Mouse (Mus musculus) heart, embryonic 12.5 days (tissue): ENCODE results near the gene Adamts8. TPM values are rescaled to one million over a fixed set of nuclear protein-coding genes. Genes with fewer than 3 reads are reported as not detected.
A peak's percentile ranks its signal among the peaks of the same experiment; 100 is the strongest.

Experiments
- ATAC-seq: fragments of 200-750 bp; cut with Nextera tagmentation; 2 replicates; pipeline ENCODE4 v1.8.0; 2017; ENCODE audit warnings: moderate TSS enrichment, moderate library complexity; ENCODE audit not compliant: insufficient number of reproducible peaks, low FRiP score
- H3K27ac ChIP-seq: fragments of 300-500 bp; sonication (generic); 2 replicates; pipeline ENCODE4 v1.5.1; 2016; ENCODE audit warnings: mild to moderate bottlenecking, moderate library complexity; ENCODE audit not compliant: poor library complexity, severe bottlenecking
- H3K27me3 ChIP-seq: fragments of 300-500 bp; sonication (generic); replicated peaks from 2 replicates; pipeline ENCODE4 v1.6.1; 2016; ENCODE audit warnings: mild to moderate bottlenecking, moderate library complexity
- H3K36me3 ChIP-seq: fragments of 300-500 bp; sonication (generic); 2 replicates; pipeline ENCODE4 v1.6.1; 2016; ENCODE audit warnings: mild to moderate bottlenecking, moderate library complexity
- H3K4me1 ChIP-seq: fragments of 300-500 bp; sonication (generic); replicated peaks from 2 replicates; pipeline ENCODE4 v1.6.1; 2016; ENCODE audit warnings: mild to moderate bottlenecking
- H3K4me2 ChIP-seq: fragments of 300-500 bp; sonication (generic); 2 replicates; pipeline ENCODE4 v1.6.1; 2016; ENCODE audit warnings: mild to moderate bottlenecking, moderate library complexity
- H3K4me3 ChIP-seq: fragments of 300-500 bp; sonication (generic); 2 replicates; pipeline ENCODE4 v1.5.1; 2016; ENCODE audit warnings: mild to moderate bottlenecking
- H3K9ac ChIP-seq: fragments of 300-500 bp; sonication (generic); 2 replicates; pipeline ENCODE4 v1.6.1; 2016; ENCODE audit warnings: mild to moderate bottlenecking, moderate library complexity
- H3K9me3 ChIP-seq: fragments of 300-500 bp; sonication (generic); replicated peaks from 2 replicates; pipeline ENCODE4 v1.6.1; 2016; ENCODE audit warnings: mild to moderate bottlenecking, moderate library complexity
- WGBS: fragments of 180-500 bp; shearing (Covaris S2); methylation state at CpG from one replicate; pipeline ENCODE4 v1.1.7; 2016; 5-methylcytosine and 5-hydroxymethylcytosine counted together
- polyA plus RNA-seq: library from polyadenylated mRNA; unstranded; fragments of >200 nt; fragmentation: Nextera tagmentation; extraction: Ambion mirVana; gene quantifications from 2 replicates; pipeline ENCODE4 v1.2.1, GENCODE M21; 2016

The Adamts8 gene
- polyA plus RNA-seq, 1 experiment from 2014 or later, result 17.5 TPM

DNA sequence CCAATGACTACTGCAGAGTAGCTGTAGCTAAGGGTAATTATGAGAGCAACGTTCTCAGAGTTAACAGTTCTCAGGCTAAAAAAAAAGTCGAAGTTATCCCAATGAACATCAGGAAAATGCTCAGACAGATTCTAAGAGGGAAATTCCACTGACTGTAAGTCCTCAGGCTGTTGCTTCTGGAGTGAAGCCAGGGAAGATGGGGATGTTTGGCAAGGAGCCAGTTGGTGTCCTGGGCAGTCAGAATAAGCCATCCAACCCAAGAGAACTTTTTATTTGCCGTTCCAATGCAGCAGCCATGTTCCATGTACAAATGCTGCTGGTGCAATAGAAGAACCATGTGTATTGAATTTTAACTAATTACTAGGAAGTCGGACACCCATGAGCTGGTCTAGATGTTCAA, 8.2 kb downstream of the Adamts8 start:
- ATAC-seq, result no peak
- no peak overlapping the region for H3K4me2 ChIP-seq
- no peak overlapping the region for H3K27ac ChIP-seq
- H3K4me1 ChIP-seq, result peaks cover 17% of the 10 kb centered on the region
- peaks cover 29% of the 10 kb centered on the region for H3K27me3 ChIP-seq
- no peaks in the 10 kb centered on the region for H3K9me3 ChIP-seq
- no peak overlapping the region for H3K4me3 ChIP-seq
- 50% methylated on average over 4 of the region's 4 CpGs for WGBS
- no peak overlapping the region for H3K9ac ChIP-seq
- H3K36me3 ChIP-seq, result no peaks in the 10 kb centered on the region

DNA sequence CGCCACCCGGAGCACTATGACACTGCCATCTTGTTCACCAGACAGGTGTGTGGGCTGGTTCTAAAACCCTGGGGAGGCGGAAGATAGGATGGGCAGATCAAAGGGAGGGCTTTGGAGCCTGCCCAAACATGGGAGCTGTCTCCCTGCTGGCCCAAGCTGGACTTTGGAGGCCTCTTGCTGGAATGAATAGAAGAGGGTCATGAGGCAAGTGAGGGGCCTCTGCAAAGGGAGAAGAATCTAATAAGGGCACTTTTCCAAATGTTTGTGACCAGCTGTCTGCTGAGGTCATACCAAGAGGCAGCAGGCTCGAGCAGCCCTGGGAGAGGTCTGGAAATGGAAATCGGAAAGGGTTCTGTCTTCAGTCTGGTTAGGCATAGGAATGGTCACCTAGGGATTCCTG, 9.1 kb downstream of the Adamts8 start:
- H3K27ac ChIP-seq, result no peak overlapping the region
- no peak overlapping the region for H3K4me3 ChIP-seq
- no peak overlapping the region for H3K4me2 ChIP-seq
- ATAC-seq, result no peak
- H3K27me3 ChIP-seq, result peaks cover 26% of the 10 kb centered on the region
- no peaks in the 10 kb centered on the region for H3K36me3 ChIP-seq
- H3K9ac ChIP-seq, result no peak overlapping the region
- no peaks in the 10 kb centered on the region for H3K9me3 ChIP-seq
- WGBS, result 78% methylated on average over 5 of the region's 5 CpGs
- peaks cover 11% of the 10 kb centered on the region for H3K4me1 ChIP-seq

DNA sequence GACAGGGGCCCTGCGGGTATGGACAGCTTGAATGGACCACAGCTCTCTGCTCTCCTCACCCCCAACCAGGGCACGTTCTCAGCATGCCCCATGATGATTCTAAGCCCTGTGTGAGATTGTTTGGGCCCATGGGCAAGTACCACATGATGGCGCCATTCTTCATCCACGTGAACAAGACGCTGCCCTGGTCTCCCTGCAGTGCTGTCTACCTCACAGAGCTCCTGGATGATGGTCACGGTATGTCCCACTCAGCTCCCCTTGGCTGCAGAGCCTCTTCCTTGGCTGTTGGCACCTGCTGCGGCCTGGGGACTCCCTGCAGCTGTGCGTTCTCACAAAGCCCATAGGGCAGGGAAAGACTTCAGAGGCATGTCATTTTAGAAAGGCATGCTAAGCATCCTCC, 10.9 kb downstream of the Adamts8 start:
- Histone ChIP-seq H3K4me1 (peaks cover 11% of the 10 kb centered on the region), H3K36me3 (no peaks in the 10 kb centered on the region), H3K9me3 (no peaks in the 10 kb centered on the region), H3K4me2 (no peak overlapping the region), H3K27ac (no peak overlapping the region), H3K4me3 (no peak overlapping the region), H3K9ac (no peak overlapping the region), H3K27me3 (peaks cover 10% of the 10 kb centered on the region)
- no peak for ATAC-seq
- 47% methylated on average over 8 of the region's 8 CpGs for WGBS

DNA sequence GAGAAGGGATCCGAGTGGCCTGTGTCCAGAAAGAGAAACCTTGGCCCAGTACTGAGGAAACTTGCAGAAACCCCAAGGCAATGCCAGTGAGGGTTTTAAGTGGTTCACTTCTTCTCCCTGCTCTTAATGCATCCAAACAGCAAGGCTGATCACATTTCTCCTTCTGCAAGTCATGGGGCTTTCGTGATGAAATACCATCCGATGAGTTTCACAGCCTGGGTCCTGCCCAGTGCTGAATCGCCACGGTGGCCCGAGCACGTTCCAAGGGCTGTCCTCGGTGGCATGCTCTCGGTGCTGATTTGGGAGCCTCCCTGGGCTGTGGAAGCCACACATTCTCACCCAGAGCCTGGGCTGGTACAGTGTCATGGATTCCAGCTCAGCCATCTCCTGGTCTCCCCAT, 12.9 kb downstream of the Adamts8 start:
- Histone ChIP-seq H3K27ac (no peak overlapping the region), H3K4me3 (no peak overlapping the region), H3K4me1 (peaks cover 8% of the 10 kb centered on the region), H3K36me3 (no peaks in the 10 kb centered on the region), H3K9me3 (no peaks in the 10 kb centered on the region), H3K9ac (no peak overlapping the region), H3K27me3 (peaks cover 20% of the 10 kb centered on the region), H3K4me2 (no peak overlapping the region)
- 81% methylated on average over 9 of the region's 9 CpGs for WGBS
- ATAC-seq, result no peak

DNA sequence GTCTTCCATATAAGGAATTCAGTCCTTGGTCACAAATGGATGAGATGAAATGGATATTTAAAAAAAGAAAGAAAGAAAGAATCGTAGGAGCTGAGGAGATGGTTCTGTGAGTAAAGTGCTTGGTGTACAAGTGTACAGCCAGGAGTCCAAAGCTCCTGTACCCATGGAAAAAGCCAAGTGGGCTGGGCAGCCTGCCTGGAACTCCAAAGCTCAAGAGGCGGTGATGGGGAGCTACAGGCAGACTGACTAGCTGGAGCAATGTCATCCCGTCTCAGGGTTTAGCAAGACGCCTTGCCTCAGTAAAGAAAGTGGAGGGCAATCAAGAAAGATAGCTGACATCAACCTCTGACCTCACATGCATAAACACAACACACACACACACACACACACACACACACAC, 21.4 kb downstream of the Adamts8 start:
- Histone ChIP-seq H3K4me1 (peaks cover 26% of the 10 kb centered on the region), H3K9ac (no peak overlapping the region), H3K27ac (no peak overlapping the region), H3K4me2 (no peak overlapping the region), H3K9me3 (no peaks in the 10 kb centered on the region), H3K36me3 (no peaks in the 10 kb centered on the region), H3K27me3 (peaks cover 27% of the 10 kb centered on the region), H3K4me3 (no peak overlapping the region)
- 74% methylated on average over 4 of the region's 4 CpGs for WGBS
- ATAC-seq, result no peak

DNA sequence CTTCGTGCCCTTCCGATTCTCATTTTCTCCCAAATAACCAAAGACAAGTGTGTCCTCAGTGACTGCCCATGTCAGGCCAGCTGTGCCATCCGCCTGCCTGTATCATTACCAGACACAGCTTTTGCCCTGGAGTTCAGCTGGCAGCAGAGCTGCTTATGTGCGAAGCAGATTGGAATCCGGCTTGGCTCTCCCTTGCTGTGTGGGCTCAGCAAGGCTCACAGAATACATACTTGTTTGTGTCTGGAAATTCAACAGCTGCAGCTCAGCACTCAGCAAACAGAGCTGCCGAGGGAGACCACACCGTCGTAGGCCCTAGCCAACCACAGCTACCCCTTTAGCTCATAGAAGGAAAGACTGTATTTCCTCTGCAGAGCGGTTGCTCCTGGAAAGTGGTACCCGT, 22.3 kb downstream of the Adamts8 start:
- Histone ChIP-seq H3K36me3 (no peaks in the 10 kb centered on the region), H3K4me1 (peaks cover 26% of the 10 kb centered on the region), H3K4me2 (no peak overlapping the region), H3K27ac (no peak overlapping the region), H3K27me3 (peaks cover 18% of the 10 kb centered on the region), H3K9ac (no peak overlapping the region), H3K4me3 (no peak overlapping the region), H3K9me3 (no peaks in the 10 kb centered on the region)
- 69% methylated on average over 10 of the region's 10 CpGs for WGBS
- ATAC-seq, result no peak

DNA sequence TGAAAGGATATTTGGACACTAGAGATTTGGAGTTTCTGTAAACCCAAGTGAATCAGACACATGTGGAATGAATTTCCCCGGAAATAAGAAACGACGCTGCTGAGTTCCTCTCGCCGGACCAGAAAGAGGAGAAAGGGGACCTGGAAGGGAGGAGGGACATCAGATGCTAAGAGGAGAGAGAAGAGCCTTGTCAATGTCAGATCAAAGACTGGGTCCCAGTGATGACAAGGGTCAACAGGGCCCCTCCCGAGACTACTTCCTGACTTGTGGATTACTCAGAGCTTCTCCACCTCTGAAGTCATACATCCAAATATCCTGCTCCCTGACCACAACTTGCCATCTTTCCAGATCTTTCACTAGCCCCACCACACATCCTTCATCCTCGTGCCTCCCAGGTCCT, 24.5 kb downstream of the Adamts8 start:
- no peak for ATAC-seq
- peaks cover 26% of the 10 kb centered on the region for H3K4me1 ChIP-seq
- 26% methylated on average over 7 of the region's 7 CpGs for WGBS
- H3K9me3 ChIP-seq, result no peaks in the 10 kb centered on the region
- H3K9ac ChIP-seq, result no peak overlapping the region
- H3K4me2 ChIP-seq, result no peak overlapping the region
- peaks cover 18% of the 10 kb centered on the region for H3K27me3 ChIP-seq
- no peak overlapping the region for H3K4me3 ChIP-seq
- no peak overlapping the region for H3K27ac ChIP-seq
- H3K36me3 ChIP-seq, result no peaks in the 10 kb centered on the region

DNA sequence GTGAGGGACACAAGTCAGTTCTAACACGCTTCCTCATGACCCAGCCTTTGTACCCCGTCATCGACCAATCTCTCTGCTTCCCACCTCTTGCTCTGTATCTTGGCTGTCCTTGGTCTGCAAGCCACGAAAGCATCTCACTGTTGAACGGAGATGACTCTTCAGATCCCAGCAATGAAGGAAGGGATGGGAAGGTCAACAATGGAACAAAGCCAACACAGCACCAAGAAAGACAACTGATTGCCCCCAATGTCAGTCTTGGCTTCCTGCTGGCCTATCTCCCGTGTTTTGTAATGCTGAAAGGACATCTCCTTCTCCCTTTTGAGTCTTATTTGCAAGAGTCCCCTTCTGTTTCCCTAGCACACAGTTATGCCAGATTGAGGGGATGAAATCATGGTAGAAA, 25.8 kb downstream of the Adamts8 start:
- 73% methylated on average over 6 of the region's 6 CpGs for WGBS
- no peak overlapping the region for H3K4me2 ChIP-seq
- no peak overlapping the region for H3K9ac ChIP-seq
- H3K4me1 ChIP-seq, result peaks cover 26% of the 10 kb centered on the region
- no peaks in the 10 kb centered on the region for H3K36me3 ChIP-seq
- no peak for ATAC-seq
- no peak overlapping the region for H3K4me3 ChIP-seq
- no peaks in the 10 kb centered on the region for H3K9me3 ChIP-seq
- peaks cover 15% of the 10 kb centered on the region; the same call in 1 of the 2 replicates for H3K27me3 ChIP-seq
- H3K27ac ChIP-seq, result no peak overlapping the region

DNA sequence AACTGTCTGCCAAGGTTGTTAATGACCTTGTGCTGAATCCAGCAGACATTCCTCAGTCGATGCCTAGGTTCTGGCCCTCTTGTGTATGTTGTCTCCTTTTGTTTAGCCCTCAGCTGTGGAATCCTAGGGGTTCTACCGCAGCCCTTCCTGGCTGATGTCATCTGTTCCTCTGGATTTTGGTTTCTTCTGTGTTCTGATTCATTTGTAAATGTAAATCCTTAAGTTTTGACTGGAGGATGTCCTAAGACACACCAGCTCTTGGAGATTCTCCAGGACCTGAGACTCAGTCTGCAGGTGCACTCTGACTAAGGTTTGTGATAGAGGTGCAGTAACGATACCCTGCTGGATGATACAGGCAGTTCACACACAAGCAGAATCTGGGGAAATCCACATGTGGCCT, 27.6 kb downstream of the Adamts8 start:
- WGBS, result 56% methylated on average over 3 of the region's 3 CpGs
- Histone ChIP-seq H3K9me3 (no peaks in the 10 kb centered on the region), H3K9ac (no peak overlapping the region), H3K27me3 (peaks cover 9% of the 10 kb centered on the region; the same call in 1 of the 2 replicates), H3K27ac (no peak overlapping the region), H3K36me3 (no peaks in the 10 kb centered on the region), H3K4me2 (no peak overlapping the region), H3K4me1 (peaks cover 18% of the 10 kb centered on the region), H3K4me3 (no peak overlapping the region)
- no peak for ATAC-seq

DNA sequence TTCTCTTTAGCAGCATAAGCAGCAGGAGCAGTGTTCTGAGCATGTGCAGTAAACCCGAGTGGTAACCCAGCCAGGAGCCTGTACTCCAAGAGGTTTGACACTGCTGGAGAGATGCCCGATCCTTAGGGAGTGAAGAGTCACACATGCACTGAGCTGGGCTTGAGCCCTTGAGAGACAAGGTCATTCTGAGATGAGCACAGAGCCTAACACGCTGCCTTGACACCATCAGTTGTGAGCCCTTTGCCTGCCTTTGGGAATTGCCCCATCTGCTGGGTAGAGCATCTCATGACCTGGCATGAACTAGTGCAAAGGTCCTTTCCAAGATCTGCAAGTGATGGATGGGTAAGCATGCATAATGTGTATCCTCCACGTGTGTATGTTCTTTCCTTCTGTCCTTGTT, 29.6 kb downstream of the Adamts8 start:
- Histone ChIP-seq H3K4me3 (no peak overlapping the region), H3K4me2 (no peak overlapping the region), H3K27me3 (peaks cover 9% of the 10 kb centered on the region; the same call in 1 of the 2 replicates), H3K9ac (no peak overlapping the region), H3K36me3 (no peaks in the 10 kb centered on the region), H3K4me1 (peaks cover 18% of the 10 kb centered on the region), H3K9me3 (no peaks in the 10 kb centered on the region; the same call in 1 of the 2 replicates), H3K27ac (no peak overlapping the region)
- ATAC-seq, result no peak
- WGBS, result 47% methylated on average over 4 of the region's 4 CpGs

DNA sequence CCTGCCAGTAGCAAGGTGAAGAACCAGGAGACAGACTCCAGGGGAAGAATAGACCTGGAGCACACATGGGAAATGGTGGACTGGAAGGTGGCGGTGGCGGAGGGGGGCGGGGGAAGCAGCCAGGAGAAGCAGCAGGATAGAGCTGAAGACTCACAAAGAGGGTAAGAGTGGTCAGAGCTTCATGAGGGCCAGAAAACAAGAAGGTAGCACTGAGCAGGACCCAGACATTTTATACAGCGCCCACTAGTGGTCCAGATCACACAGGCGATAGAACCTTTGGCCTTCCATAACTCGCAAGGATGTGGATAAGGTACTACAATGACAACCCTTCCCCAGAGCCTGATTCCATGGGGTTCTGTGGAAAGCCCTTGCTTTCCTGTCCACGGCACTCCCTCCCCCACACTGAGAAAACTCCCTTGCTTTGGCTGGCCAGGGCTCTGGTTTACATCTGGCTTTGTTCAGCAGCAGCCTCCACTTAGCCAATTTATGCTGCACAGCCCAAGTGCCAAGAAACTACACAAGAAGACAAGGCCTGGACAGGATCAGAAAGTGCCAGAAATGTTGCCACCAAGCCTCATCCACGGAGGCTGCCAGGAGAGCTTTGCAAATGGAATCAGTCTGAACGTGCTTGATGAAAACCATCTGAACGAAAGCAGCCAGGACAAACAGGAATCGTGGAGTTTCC, 34.1 kb downstream of the Adamts8 start:
- no peaks in the 10 kb centered on the region for H3K36me3 ChIP-seq
- H3K4me2 ChIP-seq, result no peak overlapping the region
- peaks cover 17% of the 10 kb centered on the region for H3K4me1 ChIP-seq
- 50% methylated on average over 11 of the region's 11 CpGs for WGBS
- H3K27ac ChIP-seq, result peak overlapping the region; percentile 44; the same call in 1 of the 2 replicates
- H3K27me3 ChIP-seq, result no peaks in the 10 kb centered on the region
- H3K9me3 ChIP-seq, result no peaks in the 10 kb centered on the region; the same call in 1 of the 2 replicates
- no peak overlapping the region for H3K4me3 ChIP-seq
- H3K9ac ChIP-seq, result no peak overlapping the region
- peak; percentile 83 for ATAC-seq

DNA sequence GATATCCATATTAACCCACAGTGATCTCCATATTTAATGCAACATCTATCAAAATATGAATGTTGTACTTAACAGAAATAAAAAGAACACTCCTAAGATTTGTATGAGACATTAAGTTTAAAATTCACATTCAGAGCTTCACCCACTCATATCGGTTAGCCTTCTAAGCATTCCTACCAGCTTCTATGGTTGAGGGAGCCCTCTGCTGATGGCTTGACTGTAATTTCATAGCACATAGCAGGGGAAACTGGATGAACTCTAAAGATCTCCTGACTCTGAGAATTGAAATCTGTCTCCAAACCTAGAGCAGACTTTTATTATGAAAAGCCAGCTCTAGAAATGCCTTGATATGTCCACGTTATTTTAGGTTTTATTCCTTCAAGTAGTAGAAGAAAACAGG, 38.1 kb downstream of the Adamts8 start:
- no peak overlapping the region for H3K4me2 ChIP-seq
- no peaks in the 10 kb centered on the region for H3K36me3 ChIP-seq
- no peak for ATAC-seq
- no peaks in the 10 kb centered on the region; the same call in 1 of the 2 replicates for H3K9me3 ChIP-seq
- H3K4me1 ChIP-seq, result peaks cover 18% of the 10 kb centered on the region
- 56% methylated on average over 2 of the region's 2 CpGs for WGBS
- no peaks in the 10 kb centered on the region for H3K27me3 ChIP-seq
- H3K27ac ChIP-seq, result 0 out of 2 replicates have a peak overlapping the region, but pooled peaks have one; percentile 1
- H3K4me3 ChIP-seq, result no peak overlapping the region
- no peak overlapping the region for H3K9ac ChIP-seq
